Mouse (Mus musculus) neural tube, embryonic 14.5 days (tissue): ENCODE results near the gene Sat2. TPM values are rescaled to one million over a fixed set of nuclear protein-coding genes. Genes with fewer than 3 reads are reported as not detected.

Experiments used
- ATAC-seq: fragments of 200-750 bp; cut with Nextera tagmentation; 2 replicates; pipeline ENCODE4 v1.8.0; 2017; ENCODE audit warnings: low read depth, mild to moderate bottlenecking, moderate TSS enrichment, moderate library complexity
- H3K27ac ChIP-seq: fragments of 300-500 bp; sonication (generic); 2 replicates; pipeline ENCODE4 v1.5.1; 2014; ENCODE audit warnings: low read depth, mild to moderate bottlenecking, control low read depth, low read length, moderate library complexity, mixed read lengths
- H3K27me3 ChIP-seq: fragments of 300-500 bp; sonication (generic); 2 replicates; pipeline ENCODE4 v1.6.1; 2014; ENCODE audit warnings: low read length; ENCODE audit not compliant: control insufficient read depth, insufficient read depth
- H3K36me3 ChIP-seq: fragments of 300-500 bp; sonication (generic); 2 replicates; pipeline ENCODE4 v1.6.1; 2014; ENCODE audit warnings: low read length, mixed read lengths; ENCODE audit not compliant: control insufficient read depth, insufficient read depth
- H3K4me1 ChIP-seq: fragments of 300-500 bp; sonication (generic); 2 replicates; pipeline ENCODE4 v1.6.1; 2014; ENCODE audit warnings: low read length; ENCODE audit not compliant: control insufficient read depth, insufficient read depth
- H3K4me2 ChIP-seq: fragments of 300-500 bp; sonication (generic); 2 replicates; pipeline ENCODE4 v1.6.1; 2014; ENCODE audit warnings: mild to moderate bottlenecking, low read depth, low read length, control low read depth
- H3K4me3 ChIP-seq: fragments of 300-500 bp; sonication (generic); 2 replicates; pipeline ENCODE4 v1.5.1; 2014; ENCODE audit warnings: low read depth, low read length, control low read depth, mixed read lengths
- H3K9ac ChIP-seq: fragments of 300-500 bp; sonication (generic); replicated peaks from 2 replicates; pipeline ENCODE4 v1.6.1; 2014; ENCODE audit warnings: low read depth, mild to moderate bottlenecking, control low read depth, low read length, mixed read lengths
- H3K9me3 ChIP-seq: fragments of 300-500 bp; sonication (generic); 2 replicates; pipeline ENCODE4 v1.6.1; 2016; ENCODE audit warnings: low read length; ENCODE audit not compliant: control insufficient read depth
- WGBS: fragments of 180-500 bp; shearing (Covaris S2); extraction: QIAGEN DNeasy Blood & Tissue Kit; methylation state at CpG from one replicate; pipeline ENCODE4 v1.1.7; 2014; 5-methylcytosine and 5-hydroxymethylcytosine counted together
- microRNA counts: library from miRNA; unstranded; fragments of <30 nt; microRNA quantifications from one replicate; lab custom pipeline; 2016
- microRNA-seq: library from miRNA; unstranded; fragments of <30 nt; microRNA quantifications from one replicate; pipeline ENCODE4, GENCODE M21; 2016
- polyA plus RNA-seq: library from polyadenylated mRNA; unstranded; fragments of >200 nt; fragmentation: Nextera tagmentation; extraction: Ambion mirVana; gene quantifications from 2 replicates; pipeline ENCODE4 v1.2.1, GENCODE M21; 2014

The Sat2 gene
- polyA plus RNA-seq, 1 experiment from 2014 or later = 25.1 TPM

DNA sequence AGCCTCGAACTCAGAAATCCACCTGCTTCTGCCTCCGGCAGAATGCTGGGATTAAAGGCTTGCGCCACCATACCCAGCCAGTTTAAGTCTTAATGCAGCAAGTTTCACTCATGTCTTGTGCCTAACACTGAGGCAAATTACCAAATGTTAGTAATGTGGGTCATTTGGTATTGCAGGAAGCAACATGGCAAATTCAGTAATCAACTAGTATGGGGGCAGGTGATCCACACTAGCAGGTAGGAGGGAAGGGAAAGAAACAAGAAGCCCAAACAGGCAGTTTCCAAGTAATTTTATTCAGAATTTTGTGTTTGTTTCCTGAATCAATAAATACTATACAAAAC, 44.8 kb downstream of the Sat2 start:
- H3K9ac ChIP-seq = no peak overlapping the region
- no peak overlapping the region for H3K4me3 ChIP-seq
- no peak overlapping the region for H3K4me2 ChIP-seq
- peaks cover 56% of the 10 kb centered on the region for H3K36me3 ChIP-seq
- H3K4me1 ChIP-seq = peaks cover 21% of the 10 kb centered on the region
- H3K9me3 ChIP-seq = no peaks in the 10 kb centered on the region
- WGBS = 92% methylated on average over 3 of the region's 3 CpGs
- H3K27ac ChIP-seq = no peak overlapping the region
- no peaks in the 10 kb centered on the region for H3K27me3 ChIP-seq
- no peak for ATAC-seq

DNA sequence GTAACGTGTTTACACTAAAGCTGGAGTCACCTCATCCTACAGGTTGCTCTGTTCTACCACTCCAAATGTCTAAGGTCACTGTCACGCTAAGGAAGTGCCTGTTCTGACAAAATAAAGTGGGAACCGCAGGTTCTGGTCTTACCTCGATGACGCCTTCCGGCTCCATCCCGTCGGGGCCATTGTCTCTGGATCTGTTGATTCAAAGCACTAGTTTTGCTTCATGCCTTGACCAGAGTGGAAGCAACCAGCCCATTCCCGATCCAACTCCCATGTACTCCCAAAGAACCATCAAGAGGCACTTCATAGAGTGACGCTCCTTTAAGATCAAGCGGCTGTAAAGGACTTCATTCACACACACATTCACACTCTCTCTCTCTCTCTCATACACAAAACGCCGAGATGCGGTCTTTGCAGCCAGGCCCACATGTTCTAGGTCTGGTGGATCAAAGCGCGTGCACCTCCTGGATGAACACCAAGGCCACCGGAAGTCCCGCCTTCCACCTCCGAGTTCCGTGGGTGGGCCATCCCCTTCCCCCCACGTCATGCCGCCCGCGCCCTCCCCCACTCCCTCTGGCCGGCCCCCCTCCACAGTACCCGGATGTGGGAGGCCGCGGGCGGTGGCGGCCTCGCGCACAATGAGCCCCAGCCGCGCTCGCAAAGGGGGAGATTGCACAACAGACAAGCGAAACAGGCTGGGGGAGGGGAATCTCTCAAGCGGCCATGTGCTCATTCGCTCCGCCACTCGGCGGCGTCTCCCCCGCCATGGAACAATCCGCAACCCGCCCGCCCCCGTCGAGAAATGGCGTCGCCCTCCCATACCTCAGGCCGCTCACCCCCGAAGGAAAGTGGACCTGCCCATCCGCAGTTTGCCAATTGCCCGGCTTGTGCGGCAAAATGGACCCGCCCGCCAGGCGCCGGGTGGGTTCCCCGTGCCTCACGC, 49.2 kb downstream of the Sat2 start:
- Histone ChIP-seq H3K27me3 (no peaks in the 10 kb centered on the region), H3K9me3 (no peaks in the 10 kb centered on the region)
- ATAC-seq = peak; percentile 66

DNA sequence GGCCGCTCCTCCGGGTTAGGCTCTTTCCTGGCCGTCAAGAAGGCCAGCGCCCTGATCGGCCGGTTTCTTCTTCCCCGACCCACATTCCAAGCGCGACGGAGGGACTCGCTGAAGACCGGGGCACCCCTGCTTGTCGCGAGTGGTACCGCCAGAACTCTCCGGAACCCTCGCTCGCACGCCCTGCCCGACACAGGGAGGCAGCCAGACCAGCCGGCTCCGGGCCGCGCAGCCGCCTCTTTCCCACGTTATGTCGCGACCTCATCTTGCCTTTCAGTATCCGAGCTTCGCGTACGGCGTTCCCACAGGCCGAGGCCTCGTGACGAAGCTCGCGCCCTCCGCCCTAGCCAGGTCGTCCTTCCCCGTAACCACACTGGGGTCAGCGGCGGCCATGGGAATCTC, 49.9 kb downstream of the Sat2 start:
- Histone ChIP-seq H3K27ac (peak overlapping the region; percentile 93), H3K4me2 (peak overlapping the region; percentile 96; the same call in 1 of the 2 replicates), H3K27me3 (no peaks in the 10 kb centered on the region), H3K4me3 (peak overlapping the region; percentile 88), H3K36me3 (peaks cover 60% of the 10 kb centered on the region), H3K4me1 (peaks cover 19% of the 10 kb centered on the region), H3K9me3 (no peaks in the 10 kb centered on the region), H3K9ac (peak overlapping the region; percentile 79)
- under 1% methylated on average over 43 of the region's 43 CpGs for WGBS
- peak; percentile 5 for ATAC-seq

More for the DNA sequence above, 49.2 kb downstream of the Sat2 start:
- peak overlapping the region; percentile 79 for H3K9ac ChIP-seq
- peak overlapping the region; percentile 88 for H3K4me3 ChIP-seq
- peak overlapping the region; percentile 96 for H3K4me2 ChIP-seq
- H3K27ac ChIP-seq = peak overlapping the region; percentile 93
- peaks cover 19% of the 10 kb centered on the region for H3K4me1 ChIP-seq
- WGBS = 2% methylated on average over 60 of the region's 61 CpGs
- peaks cover 60% of the 10 kb centered on the region for H3K36me3 ChIP-seq

DNA sequence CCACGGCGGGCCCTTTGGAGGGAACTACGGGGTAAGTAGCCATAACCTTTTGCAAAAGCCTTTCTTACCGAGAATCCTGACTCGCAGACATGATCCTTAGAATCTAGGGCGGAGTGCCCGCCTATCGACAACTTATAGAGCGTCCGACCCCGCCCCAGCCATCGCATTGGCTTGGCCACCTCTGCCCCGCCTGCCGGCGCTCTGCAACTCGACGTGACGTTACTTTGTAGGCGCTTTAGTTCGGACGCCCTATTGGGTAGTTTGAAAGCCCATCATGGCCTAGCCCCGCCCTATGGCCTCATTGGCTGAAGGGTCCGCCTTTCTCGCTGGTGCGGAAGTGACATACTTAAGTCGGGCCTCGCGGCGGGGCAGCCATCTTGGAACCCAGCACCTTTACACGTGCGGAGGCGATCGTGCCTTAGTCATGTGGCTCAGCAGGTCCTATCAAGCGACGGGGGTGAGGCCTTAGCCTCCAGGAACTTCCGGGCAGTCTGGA, 50.4 kb downstream of the Sat2 start, which contains the start of gene Eif4a1:
Gene Eif4a1, minus strand, starts transcription at position 213 of the 496 bp plus-strand sequence.
- ATAC-seq = peak; percentile 97
- H3K36me3 ChIP-seq = peaks cover 63% of the 10 kb centered on the region
- peak within 1 kb of the TSS; percentile 93 for H3K27ac ChIP-seq
- peak within 1 kb of the TSS; percentile 88 for H3K4me3 ChIP-seq
- peak within 1 kb of the TSS; percentile 79 for H3K9ac ChIP-seq
- no peaks in the 10 kb centered on the region for H3K9me3 ChIP-seq
- H3K27me3 ChIP-seq = no peaks in the 10 kb centered on the region
- peak within 1 kb of the TSS; percentile 96 for H3K4me2 ChIP-seq
- peaks cover 19% of the 10 kb centered on the region for H3K4me1 ChIP-seq
- under 1% methylated on average over 36 of the region's 36 CpGs for WGBS

MicroRNAs within 50 kb of the gene (microRNA counts, 519-probe panel; counts per million panel counts)
- microRNA mmu-miR-1934 (lab: Ali Mortazavi, UCI) (not detected), microRNA mmu-miR-467f (lab: Ali Mortazavi, UCI) (3,653 counts per million, percentile 31 among the panel's probes with 10 or more counts)

Small RNAs within 50 kb of the gene (microRNA-seq; reads per million reads assigned to microRNA genes)
- gene Mir1934 (1.4 reads per million), gene Mir467f (not detected)

Other genes starting within 250 kb of the Sat2 start
- gene Naa38, start 226.5 kb upstream of the Sat2 start, polyA plus RNA-seq = 112 and 132 TPM in 2 replicates
- gene Cyb5d1, start 226.4 kb upstream of the Sat2 start, polyA plus RNA-seq = 21.3 and 29.9 TPM in 2 replicates
- gene Tmem88, start 223.8 kb upstream of the Sat2 start, polyA plus RNA-seq = 2.3 and 5.3 TPM in 2 replicates
- gene Kdm6b, start 208.3 kb upstream of the Sat2 start, polyA plus RNA-seq = 36.1 and 37.5 TPM in 2 replicates
- 5.7 and 6.9 TPM in 2 replicates for gene Dnah2, start 72.9 kb upstream of the Sat2 start, polyA plus RNA-seq
- 23.2 and 35.6 TPM in 2 replicates for gene Efnb3, start 61.8 kb upstream of the Sat2 start, polyA plus RNA-seq
- 17.3 and 20.8 TPM in 2 replicates for gene Wrap53, start 41.8 kb upstream of the Sat2 start, polyA plus RNA-seq
- gene Trp53, start 41.7 kb upstream of the Sat2 start, polyA plus RNA-seq = 54.6 and 68.8 TPM in 2 replicates
- 66.6 and 99.6 TPM in 2 replicates for gene Atp1b2, start 16.1 kb upstream of the Sat2 start, polyA plus RNA-seq
- not detected in 2 replicates for gene Shbg, start 4.1 kb upstream of the Sat2 start, polyA plus RNA-seq
- gene Fxr2, start 11.0 kb downstream of the Sat2 start, polyA plus RNA-seq = 31.1 and 34.0 TPM in 2 replicates
- not detected in 2 replicates for gene Sox15, start 33.3 kb downstream of the Sat2 start, polyA plus RNA-seq
- 40.7 and 63.4 TPM in 2 replicates for gene Mpdu1, start 40.6 kb downstream of the Sat2 start, polyA plus RNA-seq
- gene Cd68, start 44.1 kb downstream of the Sat2 start, polyA plus RNA-seq = 3.7 and 11.2 TPM in 2 replicates
- gene Eif4a1, start 50.4 kb downstream of the Sat2 start, polyA plus RNA-seq = 503 and 643 TPM in 2 replicates
- 104 and 116 TPM in 2 replicates for gene Senp3, start 60.1 kb downstream of the Sat2 start, polyA plus RNA-seq
- 0.24 and 0.72 TPM in 2 replicates for gene Tnfsf13, start 63.8 kb downstream of the Sat2 start, polyA plus RNA-seq
- gene Tnfsf12, start 73.8 kb downstream of the Sat2 start, polyA plus RNA-seq = 2.1 and 3.4 TPM in 2 replicates
- gene Tnfsfm13, start 74.1 kb downstream of the Sat2 start, polyA plus RNA-seq = 0.75 and 1.8 TPM in 2 replicates
- 23.5 and 30.7 TPM in 2 replicates for gene Polr2a, start 136.6 kb downstream of the Sat2 start, polyA plus RNA-seq
- not detected in 2 replicates for gene Slc35g3, start 139.9 kb downstream of the Sat2 start, polyA plus RNA-seq
- 4.3 and 6.0 TPM in 2 replicates for gene Zbtb4, start 143.9 kb downstream of the Sat2 start, polyA plus RNA-seq
- 0.78 and 1.3 TPM in 2 replicates for gene Chrnb1, start 173.9 kb downstream of the Sat2 start, polyA plus RNA-seq
- 6.4 and 9.1 TPM in 2 replicates for gene Fgf11, start 179.8 kb downstream of the Sat2 start, polyA plus RNA-seq
- gene Tmem102, start 183.6 kb downstream of the Sat2 start, polyA plus RNA-seq = 0.68 and 0.76 TPM in 2 replicates
- gene Gm39566, start 193.3 kb downstream of the Sat2 start, polyA plus RNA-seq = not detected in 2 replicates
- gene Spem2, start 196.4 kb downstream of the Sat2 start, polyA plus RNA-seq = 0.16 TPM in 1 of 2 replicates, not detected in the other
- 0.35 and 0.40 TPM in 2 replicates for gene Spem1, start 200.2 kb downstream of the Sat2 start, polyA plus RNA-seq
- 24.2 and 31.3 TPM in 2 replicates for gene Nlgn2, start 215.8 kb downstream of the Sat2 start, polyA plus RNA-seq
- 306 and 377 TPM in 2 replicates for gene Tmem256, start 216.5 kb downstream of the Sat2 start, polyA plus RNA-seq
- 36.3 and 51.8 TPM in 2 replicates for gene Plscr3, start 224.4 kb downstream of the Sat2 start, polyA plus RNA-seq
- 0.28 TPM in 1 of 2 replicates, not detected in the other for gene Tnk1, start 236.7 kb downstream of the Sat2 start, polyA plus RNA-seq